Mouse (Mus musculus) heart, embryonic 14.5 days (tissue): ENCODE measurements at regions not wholly inside any gene's neighbourhood (a gene's known extent, or its start where the extent isn't known, plus 50 kb on each side); places are given as distances from the start of the nearest gene placed in this dataset.

Experiments
- ATAC-seq: fragments of 200-750 bp; cut with Nextera tagmentation; 2 replicates; pipeline ENCODE4 v1.8.0; 2017; ENCODE audit warnings: low read depth, moderate TSS enrichment; ENCODE audit not compliant: insufficient number of reproducible peaks, insufficient read depth, low FRiP score
- H3K27ac ChIP-seq, 2 experiments: fragments of 200-500 bp in 1 of 2; fragments of 300-500 bp in 1 of 2; sonication (generic) in 1 of 2; replicated peaks in 1 of 2; 2 replicates each; pipeline ENCODE4 v1.5.1; 2012 to 2014; ENCODE audit warnings: low read depth in 2 of 2, low read length in 2 of 2, control low read depth in 1 of 2, mild to moderate bottlenecking in 1 of 2, mixed read lengths in 1 of 2; ENCODE audit not compliant: control insufficient read depth in 1 of 2, insufficient read depth in 1 of 2
- H3K27me3 ChIP-seq: fragments of 300-500 bp; sonication (generic); 2 replicates; pipeline ENCODE4 v1.6.1; 2014; ENCODE audit warnings: mild to moderate bottlenecking, low read length, control low read depth; ENCODE audit not compliant: control insufficient read depth, insufficient read depth
- H3K36me3 ChIP-seq: fragments of 300-500 bp; sonication (generic); 2 replicates; pipeline ENCODE4 v1.6.1; 2014; ENCODE audit warnings: mild to moderate bottlenecking, control low read depth, low read length, mixed read lengths; ENCODE audit not compliant: control insufficient read depth, insufficient read depth
- H3K4me1 ChIP-seq, 2 experiments: fragments of 200-500 bp in 1 of 2; fragments of 300-500 bp in 1 of 2; sonication (generic) in 1 of 2; 2 replicates each; pipeline ENCODE4 v1.6.1; 2012 to 2014; ENCODE audit warnings: low read length in 2 of 2, control low read depth in 1 of 2, mixed read lengths in 1 of 2; ENCODE audit not compliant: control insufficient read depth in 2 of 2, insufficient read depth in 2 of 2
- H3K4me2 ChIP-seq: fragments of 300-500 bp; sonication (generic); 2 replicates; pipeline ENCODE4 v1.6.1; 2014; ENCODE audit warnings: mild to moderate bottlenecking, low read length
- H3K4me3 ChIP-seq, 2 experiments: fragments of 200-500 bp in 1 of 2; fragments of 300-500 bp in 1 of 2; sonication (generic) in 1 of 2; 2 replicates each; pipeline ENCODE4 v1.5.1; 2012 to 2014; ENCODE audit warnings: low read length in 2 of 2, mild to moderate bottlenecking in 2 of 2, control low read depth in 1 of 2, low read depth in 1 of 2, moderate library complexity in 1 of 2; ENCODE audit not compliant: control insufficient read depth in 1 of 2, insufficient read depth in 1 of 2
- H3K9ac ChIP-seq: fragments of 300-500 bp; sonication (generic); 2 replicates; pipeline ENCODE4 v1.6.1; 2014; ENCODE audit warnings: mild to moderate bottlenecking, low read length
- H3K9me3 ChIP-seq: fragments of 300-500 bp; sonication (generic); 2 replicates; pipeline ENCODE4 v1.6.1; 2016; ENCODE audit warnings: low read length, control low read depth; ENCODE audit not compliant: control insufficient read depth
- whole genome bisulfite sequencing: fragments of 180-500 bp; shearing (Covaris S2); extraction: QIAGEN DNeasy Blood & Tissue Kit; methylation state at CpG from one replicate; pipeline ENCODE4 v1.1.7; 2014; 5-methylcytosine and 5-hydroxymethylcytosine counted together

DNA sequence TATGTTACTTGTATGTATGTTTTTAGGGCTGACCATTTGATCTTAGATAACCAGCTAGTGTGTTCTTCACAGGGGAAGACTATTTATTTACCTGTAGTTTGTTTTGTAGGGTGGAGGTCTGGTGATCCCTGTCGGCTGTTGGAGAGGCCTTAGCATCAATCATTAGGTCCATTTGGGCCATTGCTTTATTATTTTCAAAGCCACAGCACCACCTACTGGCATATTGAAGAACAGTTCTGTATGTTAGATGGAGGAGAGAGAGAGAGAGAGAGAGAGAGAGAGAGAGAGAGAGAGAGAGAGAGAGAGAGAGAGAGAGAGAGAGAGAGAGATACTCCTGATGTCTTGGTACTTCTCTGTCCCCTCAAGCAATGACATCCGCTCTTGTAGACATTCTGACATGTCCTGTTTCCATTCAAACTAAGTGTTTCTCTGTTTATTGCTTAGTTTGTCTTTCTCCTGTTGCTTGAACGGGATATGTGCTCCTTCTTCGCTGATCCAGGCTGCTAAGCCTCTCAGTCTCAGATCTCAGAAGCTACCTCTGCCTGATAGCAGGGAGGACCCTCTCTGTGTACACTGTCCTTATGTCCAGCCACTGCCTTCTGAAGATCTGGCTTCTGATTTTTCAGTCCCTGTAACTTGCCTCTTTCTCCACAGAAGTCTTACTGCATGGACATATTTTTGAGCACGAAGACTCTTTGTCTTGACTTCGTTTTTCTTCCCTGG is 52.9 kb upstream of the Fam241a start:
- no peak overlapping the region for H3K9ac ChIP-seq
- H3K27me3 ChIP-seq, result peaks cover 22% of the 10 kb centered on the region
- no peaks in the 10 kb centered on the region for H3K36me3 ChIP-seq
- no peak overlapping the region for H3K27ac ChIP-seq
- no peak overlapping the region for H3K4me2 ChIP-seq
- no peak overlapping the region for H3K4me3 ChIP-seq
- H3K9me3 ChIP-seq, result no peaks in the 10 kb centered on the region
- no peak for ATAC-seq
- 29% methylated on average over 6 of the region's 6 CpGs for WGBS
- H3K4me1 ChIP-seq, result no peaks in the 10 kb centered on the region

DNA sequence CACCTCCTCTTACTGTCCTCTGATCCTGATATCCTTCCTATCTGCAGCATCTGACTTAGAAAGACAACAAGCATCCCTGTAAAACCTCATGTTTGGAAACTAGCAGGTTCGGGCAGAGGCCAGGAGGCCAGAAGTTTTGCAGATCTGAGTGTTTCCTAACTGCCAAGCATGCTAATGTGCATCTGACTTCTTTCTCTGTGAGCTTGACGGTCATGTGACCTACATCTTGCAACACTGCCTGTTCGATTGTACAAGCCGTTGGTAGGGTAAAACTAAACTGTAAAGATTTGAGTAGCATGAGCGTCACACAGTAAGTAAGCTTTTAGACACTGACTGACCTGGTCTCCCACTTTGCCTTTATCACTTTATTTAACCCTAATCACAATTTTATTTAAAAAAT is 52.2 kb upstream of the Fam241a start:
- Histone ChIP-seq H3K4me2 (no peak overlapping the region), H3K27ac (no peak overlapping the region), H3K9ac (no peak overlapping the region), H3K36me3 (no peaks in the 10 kb centered on the region), H3K9me3 (no peaks in the 10 kb centered on the region), H3K27me3 (peaks cover 22% of the 10 kb centered on the region), H3K4me3 (no peak overlapping the region), H3K4me1 (no peaks in the 10 kb centered on the region)
- no peak for ATAC-seq
- WGBS, result 69% methylated on average over 5 of the region's 5 CpGs
